Mouse (Mus musculus) hindbrain, postnatal 0 days (tissue): ENCODE results near the gene Vim. TPM values are rescaled to one million over a fixed set of nuclear protein-coding genes. Genes with fewer than 3 reads are reported as not detected.

Experiments
- ATAC-seq: fragments of 200-750 bp; cut with Nextera tagmentation; 2 replicates; pipeline ENCODE4 v1.8.0; 2017; ENCODE audit warnings: mild to moderate bottlenecking, moderate TSS enrichment, moderate library complexity
- DNase-seq: peaks from one replicate; pipeline ENCODE4 v3.0.0-alpha.2; 2015; ENCODE audit warnings: low spot score
- H3K27ac ChIP-seq: fragments of 300-500 bp; sonication (generic); 2 replicates; pipeline ENCODE4 v1.5.1; 2014; ENCODE audit warnings: mild to moderate bottlenecking
- H3K27me3 ChIP-seq: fragments of 300-500 bp; sonication (generic); 2 replicates; pipeline ENCODE4 v1.6.1; 2014; ENCODE audit warnings: low read length, mixed read lengths; ENCODE audit not compliant: insufficient read depth
- H3K36me3 ChIP-seq: fragments of 300-500 bp; sonication (generic); 2 replicates; pipeline ENCODE4 v1.6.1; 2014; ENCODE audit warnings: low read length, mixed read lengths; ENCODE audit not compliant: insufficient read depth
- H3K4me1 ChIP-seq: fragments of 300-500 bp; sonication (generic); 2 replicates; pipeline ENCODE4 v1.6.1; 2014; ENCODE audit warnings: antibody characterized with exemption, low read length, mixed read lengths; ENCODE audit not compliant: insufficient read depth
- H3K4me2 ChIP-seq: fragments of 300-500 bp; sonication (generic); 2 replicates; pipeline ENCODE4 v1.6.1; 2014; ENCODE audit warnings: low read depth, mild to moderate bottlenecking, low read length, moderate library complexity, mixed read lengths
- H3K4me3 ChIP-seq: fragments of 300-500 bp; sonication (generic); 2 replicates; pipeline ENCODE4 v1.5.1; 2014; ENCODE audit warnings: low read length
- H3K9ac ChIP-seq: fragments of 300-500 bp; sonication (generic); replicated peaks from 2 replicates; pipeline ENCODE4 v1.6.1; 2014; ENCODE audit warnings: mild to moderate bottlenecking, low read length, moderate library complexity, mixed read lengths
- H3K9me3 ChIP-seq: fragments of 300-500 bp; sonication (generic); 2 replicates; pipeline ENCODE4 v1.6.1; 2016; ENCODE audit warnings: low read length, mixed read lengths
- CTCF ChIP-seq: IDR thresholded peaks from 2 replicates; pipeline ENCODE4 v1.5.1; 2016; ENCODE audit warnings: antibody characterized with exemption, control low read depth, low read depth
- WGBS: fragments of 180-500 bp; shearing (Covaris S2); extraction: QIAGEN DNeasy Blood & Tissue Kit; methylation state at CpG from one replicate; pipeline ENCODE4 v1.1.7; 2014; 5-methylcytosine and 5-hydroxymethylcytosine counted together
- polyA plus RNA-seq: library from polyadenylated mRNA; unstranded; fragments of >200 nt; fragmentation: Nextera tagmentation; extraction: Ambion mirVana; gene quantifications from 2 replicates; pipeline ENCODE4 v1.2.1, GENCODE M21; 2015
- total RNA-seq: library from RNA; depleted of rRNA; stranded (reverse); fragments of >200 nt; gene quantifications from 2 replicates; pipeline ENCODE4 v1.2.3, GENCODE M21; 2014

Vim gene
- total and polyA plus RNA-seq, 2 experiments from 2014 or later, result 417 to 965 TPM

DNA sequence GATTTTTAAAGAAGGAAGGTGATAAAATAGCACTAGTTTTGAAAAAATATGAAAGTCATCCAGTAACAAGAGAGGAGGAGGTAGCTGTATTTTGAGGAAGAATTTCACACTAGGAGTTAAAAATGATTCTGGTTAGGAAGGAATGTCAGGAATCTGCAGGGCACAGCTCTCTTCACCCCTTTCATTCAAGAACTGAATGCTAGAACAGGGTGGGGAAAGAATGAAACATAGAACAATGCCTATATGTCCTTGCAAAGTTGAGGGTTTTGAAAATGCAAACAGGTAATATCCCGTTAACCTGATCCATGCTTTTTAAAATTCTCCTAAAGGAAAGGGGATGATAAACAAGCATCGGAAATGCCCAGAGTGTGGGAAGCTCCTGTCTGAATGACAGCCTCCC, 19.8 kb upstream of the Vim start:
- H3K27me3 ChIP-seq, result no peaks in the 10 kb centered on the region
- H3K4me3 ChIP-seq, result no peak overlapping the region
- ATAC-seq, result no peak
- H3K9ac ChIP-seq, result no peak overlapping the region
- H3K4me2 ChIP-seq, result no peak overlapping the region
- H3K9me3 ChIP-seq, result no peaks in the 10 kb centered on the region
- H3K4me1 ChIP-seq, result no peaks in the 10 kb centered on the region
- DNase-seq, result no peak
- 52% methylated on average over 2 of the region's 2 CpGs for WGBS
- TF ChIP-seq CTCF, result no peak
- no peak overlapping the region for H3K27ac ChIP-seq
- H3K36me3 ChIP-seq, result no peaks in the 10 kb centered on the region

DNA sequence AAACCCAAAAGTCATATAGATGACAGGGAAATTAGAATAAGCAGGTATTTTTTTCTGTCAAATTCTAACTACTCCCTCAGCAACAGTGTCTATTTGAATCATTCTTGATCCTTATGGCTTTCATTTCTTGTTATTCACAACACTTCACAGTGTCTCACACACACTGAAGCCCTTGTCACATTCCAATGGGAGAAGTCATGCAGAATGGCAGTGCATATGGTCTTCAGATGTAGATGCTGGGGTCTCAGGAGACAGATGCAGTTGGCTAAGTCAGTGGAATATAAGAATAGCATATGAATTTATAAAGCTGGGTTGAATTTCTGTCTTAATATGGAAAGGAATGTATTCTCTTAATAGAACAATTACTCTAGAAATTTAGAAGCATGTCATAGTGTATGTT, 17.5 kb upstream of the Vim start:
- Histone ChIP-seq H3K27ac (no peak overlapping the region), H3K4me3 (no peak overlapping the region), H3K9me3 (no peaks in the 10 kb centered on the region), H3K4me1 (no peaks in the 10 kb centered on the region), H3K4me2 (no peak overlapping the region), H3K36me3 (no peaks in the 10 kb centered on the region), H3K9ac (no peak overlapping the region), H3K27me3 (no peaks in the 10 kb centered on the region)
- no peak for ATAC-seq
- no peak for TF ChIP-seq CTCF
- peak; percentile 23 for DNase-seq

DNA sequence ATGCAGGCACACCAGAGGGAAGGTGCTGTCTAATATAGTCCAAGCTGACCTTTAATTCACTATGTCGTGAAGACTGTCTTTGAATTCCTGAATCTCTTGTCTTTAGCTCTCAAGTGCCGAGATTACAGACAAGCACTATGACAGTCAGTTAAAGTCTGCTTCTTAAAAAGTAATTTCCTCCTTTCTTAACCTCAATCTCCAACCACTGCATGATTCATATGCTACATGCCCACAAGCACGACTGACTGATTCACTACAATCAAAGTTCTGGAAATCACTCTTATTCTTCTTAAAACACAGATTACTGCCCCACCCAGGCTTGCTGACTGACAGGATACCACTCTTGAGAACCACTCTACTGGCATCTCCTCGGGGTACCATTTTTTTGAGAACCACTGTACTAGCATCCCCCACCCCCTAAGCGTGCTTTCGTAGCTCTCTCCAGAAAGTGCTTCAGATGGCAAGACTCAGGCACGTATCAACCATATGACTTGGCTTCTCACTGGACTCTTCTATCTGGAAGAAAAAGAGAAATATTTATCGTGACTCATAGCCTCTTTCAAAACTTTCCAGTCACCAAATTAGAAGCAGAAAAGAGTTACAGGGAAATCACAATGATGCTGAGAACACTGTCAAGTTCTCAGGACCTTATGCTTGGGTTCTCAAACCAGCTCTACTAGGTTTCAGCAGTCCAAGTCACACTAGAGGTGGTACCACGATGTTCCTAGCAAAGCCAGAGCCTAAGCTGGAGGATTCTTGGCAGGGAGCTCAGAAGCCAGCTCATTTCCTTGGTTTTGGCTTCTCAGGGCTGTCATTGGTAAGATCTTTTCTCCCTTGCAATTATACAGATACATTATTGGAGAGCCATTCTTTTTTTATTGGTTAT, 16.3 kb upstream of the Vim start:
- DNase-seq (no peak), ATAC-seq (no peak)
- H3K9ac ChIP-seq, result no peak overlapping the region
- H3K4me2 ChIP-seq, result no peak overlapping the region
- no peaks in the 10 kb centered on the region for H3K9me3 ChIP-seq
- H3K27ac ChIP-seq, result no peak overlapping the region
- H3K4me1 ChIP-seq, result no peaks in the 10 kb centered on the region
- WGBS, result 84% methylated on average over 9 of the region's 9 CpGs
- TF ChIP-seq CTCF, result no peak
- no peaks in the 10 kb centered on the region for H3K36me3 ChIP-seq
- H3K4me3 ChIP-seq, result no peak overlapping the region
- H3K27me3 ChIP-seq, result no peaks in the 10 kb centered on the region

DNA sequence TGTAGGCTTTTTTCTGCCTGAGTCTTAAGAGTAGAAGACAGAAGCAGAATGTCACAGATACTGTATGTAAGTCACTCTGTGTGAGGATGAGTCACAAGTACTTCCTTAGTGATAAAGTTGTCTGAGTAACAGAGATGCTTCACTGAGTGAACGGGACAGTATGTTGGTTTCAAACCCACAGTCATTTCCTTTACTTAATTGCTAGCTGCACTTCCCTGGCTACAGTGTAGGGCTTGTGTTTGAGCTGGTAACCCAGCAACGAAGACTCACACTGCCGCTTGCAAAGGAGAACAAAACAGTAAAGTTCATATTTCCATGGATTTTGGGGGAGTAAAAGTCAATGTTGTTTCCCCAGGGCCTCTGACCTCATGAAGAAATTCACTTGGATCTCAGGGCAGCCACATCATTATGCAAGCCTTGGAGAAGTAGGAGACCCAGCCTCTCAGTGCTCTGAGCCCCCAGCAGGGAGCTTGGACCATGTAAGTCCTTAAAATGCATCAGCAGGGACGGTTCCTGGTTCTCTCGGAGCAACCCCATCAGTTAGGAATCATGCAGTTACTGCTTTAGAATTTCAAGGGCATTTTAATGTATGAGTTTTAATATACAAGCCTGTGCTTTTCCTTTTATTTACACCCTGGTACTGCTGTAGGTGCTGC, 15.0 kb upstream of the Vim start:
- no peak for TF ChIP-seq CTCF
- Histone ChIP-seq H3K4me1 (no peaks in the 10 kb centered on the region), H3K9me3 (no peaks in the 10 kb centered on the region), H3K4me2 (no peak overlapping the region), H3K36me3 (no peaks in the 10 kb centered on the region), H3K27ac (no peak overlapping the region), H3K4me3 (no peak overlapping the region), H3K27me3 (no peaks in the 10 kb centered on the region), H3K9ac (no peak overlapping the region)
- DNase-seq (peak; percentile 12), ATAC-seq (0 out of 2 replicates have a peak, but pooled peaks have one; percentile 15)
- 33% methylated on average over 5 of the region's 5 CpGs for WGBS

DNA sequence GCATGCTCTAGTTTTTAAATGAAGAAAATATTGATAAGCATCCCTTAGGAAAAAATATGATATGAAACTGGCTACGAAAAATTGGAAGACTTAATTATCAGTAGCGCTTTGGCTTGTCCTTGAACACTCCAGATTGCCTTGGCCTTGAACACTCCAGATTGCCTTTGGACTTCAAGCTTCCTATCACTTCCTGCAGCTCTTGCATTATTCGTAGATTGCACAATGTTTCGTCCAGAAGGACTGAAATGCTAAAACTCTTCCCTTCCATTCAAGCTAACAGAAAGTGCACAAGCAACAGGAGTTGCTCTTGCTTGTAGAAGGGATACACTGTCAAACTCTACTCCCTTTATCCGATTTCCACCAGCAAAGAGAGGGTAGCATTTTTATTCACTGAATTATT, 14.4 kb upstream of the Vim start:
- Histone ChIP-seq H3K27ac (no peak overlapping the region), H3K27me3 (no peaks in the 10 kb centered on the region), H3K4me3 (no peak overlapping the region), H3K9ac (no peak overlapping the region), H3K36me3 (no peaks in the 10 kb centered on the region), H3K9me3 (no peaks in the 10 kb centered on the region), H3K4me1 (no peaks in the 10 kb centered on the region), H3K4me2 (no peak overlapping the region)
- ATAC-seq (no peak), DNase-seq (no peak)
- WGBS, result 91% methylated on average over 5 of the region's 5 CpGs
- TF ChIP-seq CTCF, result no peak

DNA sequence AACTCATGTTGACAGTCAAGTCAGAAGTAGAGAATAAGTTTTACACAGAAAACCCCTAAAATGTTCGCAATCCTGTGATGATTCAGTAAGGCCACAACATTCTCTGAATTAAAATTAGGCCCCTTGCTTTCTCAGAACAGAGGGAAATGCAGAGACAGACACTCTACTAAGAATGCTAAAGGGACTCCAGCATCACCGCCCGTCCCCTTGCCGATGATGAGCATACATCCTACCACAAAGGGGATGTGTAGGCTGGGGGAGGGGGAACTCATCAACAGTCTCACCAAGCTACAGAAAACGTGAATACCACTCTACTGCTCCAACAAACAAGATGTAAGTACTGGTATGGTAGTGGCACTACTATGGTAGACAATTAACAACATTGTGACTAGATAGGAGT, 14.0 kb upstream of the Vim start:
- no peaks in the 10 kb centered on the region for H3K4me1 ChIP-seq
- DNase-seq (no peak), ATAC-seq (no peak)
- no peak overlapping the region for H3K4me3 ChIP-seq
- H3K4me2 ChIP-seq, result no peak overlapping the region
- no peak for TF ChIP-seq CTCF
- H3K36me3 ChIP-seq, result no peaks in the 10 kb centered on the region
- no peaks in the 10 kb centered on the region for H3K9me3 ChIP-seq
- no peak overlapping the region for H3K9ac ChIP-seq
- no peaks in the 10 kb centered on the region for H3K27me3 ChIP-seq
- 83% methylated on average over 5 of the region's 5 CpGs for WGBS
- H3K27ac ChIP-seq, result no peak overlapping the region

DNA sequence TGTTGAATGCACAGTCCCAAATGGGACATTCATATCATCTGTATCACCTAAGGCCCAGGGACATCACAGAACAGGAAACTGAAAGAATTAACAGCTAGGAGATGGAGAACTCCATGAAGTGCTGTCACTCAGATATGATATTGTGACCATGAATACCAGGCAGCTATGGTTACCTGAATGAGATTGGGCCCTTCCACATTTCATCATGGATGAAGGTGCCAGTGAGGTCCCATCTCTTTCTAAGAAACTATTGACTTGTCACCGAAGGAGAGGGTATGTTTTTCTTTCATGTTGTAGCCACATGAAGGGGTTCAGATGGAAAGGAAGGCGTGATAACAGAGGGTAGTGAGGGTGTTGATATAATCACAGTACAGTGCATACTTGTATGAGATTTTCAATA, 13.3 kb upstream of the Vim start:
- H3K27ac ChIP-seq, result no peak overlapping the region
- no peaks in the 10 kb centered on the region for H3K9me3 ChIP-seq
- no peak overlapping the region for H3K4me3 ChIP-seq
- H3K4me2 ChIP-seq, result no peak overlapping the region
- WGBS, result 91% methylated on average over 2 of the region's 2 CpGs
- DNase-seq, result no peak
- H3K27me3 ChIP-seq, result no peaks in the 10 kb centered on the region
- H3K9ac ChIP-seq, result no peak overlapping the region
- no peaks in the 10 kb centered on the region for H3K36me3 ChIP-seq
- no peaks in the 10 kb centered on the region for H3K4me1 ChIP-seq
- no peak for TF ChIP-seq CTCF
- ATAC-seq, result no peak
